Mouse (Mus musculus): Measurements from ENCODE around the gene Zfp763.
"Not testable (repeated sequence)": the region's sequence is repeated elsewhere in the genome, so short reads cannot be mapped to it uniquely, and the experiment has no call there.

Zfp763 gene

GRCm38 (mm10) chr17:33032900-33033891 is at the start of gene Zfp763:
Gene Zfp763 (minus strand): TSS chr17:33033402.
- peak; percentile 94 for DNase-seq (ENCODE audit: low read depth, low spot score)

DNA sequence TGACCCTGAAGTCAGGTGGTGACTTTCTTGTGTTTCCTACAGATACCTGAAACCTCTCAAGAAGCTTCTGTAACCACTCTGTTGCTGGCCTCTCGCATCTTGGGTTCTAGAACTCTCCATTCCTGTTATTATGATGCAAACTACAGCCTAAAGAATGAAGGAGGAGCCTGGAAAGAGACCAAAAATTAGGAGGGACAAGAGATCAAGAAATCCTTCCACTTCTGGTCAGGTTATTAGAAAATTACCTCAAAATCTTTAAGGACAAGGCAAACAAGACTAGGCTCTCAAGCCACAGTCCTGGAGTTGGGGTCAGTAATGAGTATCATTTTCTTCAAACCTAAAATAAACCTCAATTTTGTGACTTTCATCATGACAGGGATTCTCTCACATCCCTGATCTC is 34.8 kb upstream of the Zfp763 start, which contains the start of gene 4921501E09Rik:
4921501E09Rik (minus strand) TSS at position 101 of the 400 bp plus-strand sequence.
- no peak for DNase-seq (ENCODE audit: low read depth, low spot score)

GRCm38 (mm10) chr17:33063001-33063400 is 29.8 kb upstream of the Zfp763 start:
- peak; percentile 90 for DNase-seq (ENCODE audit: low read depth, low spot score)

DNA sequence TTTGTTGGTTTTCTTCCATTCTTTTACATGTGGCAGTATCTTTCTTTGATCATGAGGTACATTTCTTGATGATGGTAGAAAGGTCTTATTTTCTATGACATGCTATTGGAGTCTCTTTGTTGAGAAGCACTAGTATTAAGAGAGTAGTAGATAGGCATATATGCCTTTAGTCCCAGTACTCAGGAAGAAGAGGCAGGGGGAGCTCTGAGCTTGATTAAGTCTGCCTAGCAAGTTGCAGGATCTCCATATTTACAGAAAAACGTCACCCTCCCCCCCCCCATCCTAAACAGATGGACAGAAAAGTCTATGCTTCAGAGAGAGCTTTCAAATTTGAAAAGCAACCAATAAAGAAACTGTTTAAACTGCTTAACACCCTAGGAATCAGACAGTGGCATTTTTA is 25.6 kb upstream of the Zfp763 start:
- no peak for DNase-seq (ENCODE audit: low read depth, low spot score)

GRCm38 (mm10) chr17:33032376-33032775 is 826 bp downstream of the Zfp763 start:
- no peak for DNase-seq (ENCODE audit: low read depth, low spot score)

DNA sequence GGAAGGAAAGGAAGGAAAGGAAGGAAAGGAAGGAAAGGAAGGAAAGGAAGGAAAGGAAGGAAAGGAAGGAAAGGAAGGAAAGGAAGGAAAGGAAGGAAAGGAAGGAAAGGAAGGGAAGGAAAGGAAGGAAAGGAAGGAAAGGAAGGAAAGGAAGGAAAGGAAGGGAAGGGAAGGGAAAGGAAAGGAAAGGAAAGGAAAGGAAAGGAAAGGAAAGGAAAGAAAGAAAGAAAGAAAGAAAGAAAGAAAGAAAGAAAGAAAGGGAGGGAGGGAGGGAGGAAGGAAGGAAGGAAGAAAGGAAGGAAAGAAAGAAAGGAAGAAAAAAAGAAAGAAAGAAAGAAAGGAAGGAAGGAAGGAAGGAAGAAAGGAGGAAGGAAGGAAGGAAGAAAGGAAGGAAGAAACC is 12.8 kb downstream of the Zfp763 start:
- not testable (repeated sequence) for DNase-seq (ENCODE audit: low read depth, low spot score)

DNA sequence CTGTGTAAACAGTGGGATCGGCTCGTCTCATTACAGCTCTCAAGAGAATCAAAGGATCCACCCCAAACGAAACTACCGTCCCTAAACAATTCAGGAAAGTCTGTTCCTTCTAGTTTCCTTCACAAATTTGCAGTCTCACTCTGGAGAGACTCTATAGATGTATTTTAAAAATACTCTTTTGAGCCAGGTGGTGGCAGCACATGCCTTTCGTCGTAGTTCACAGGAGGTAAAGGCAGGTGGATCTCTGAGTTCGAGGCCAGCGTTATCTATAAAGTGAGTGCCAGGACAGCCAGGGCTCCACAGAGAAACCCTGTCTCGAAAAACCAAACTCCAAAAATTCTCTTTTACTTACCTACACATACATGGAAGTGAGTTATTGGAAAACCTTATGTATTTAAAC is 24.9 kb downstream of the Zfp763 start:
- DNase-seq (ENCODE audit: low read depth, low spot score) = peak; percentile 63

- DNase-seq (ENCODE audit: low read depth, low spot score) = no peak
These were observed 34.7 kb downstream of the Zfp763 start for GRCm38 (mm10) chr17:32998492-32998891.

GRCm38 (mm10) chr17:32992699-32993474 is 40.3 kb downstream of the Zfp763 start, which contains the start of gene Zfp952:
Gene Zfp952 (plus strand): TSS chr17:32993129.
- DNase-seq (ENCODE audit: low read depth, low spot score) = peak; percentile 91

GRCm38 (mm10) chr17:32991965-32992698 is 41.1 kb downstream of the Zfp763 start:
- DNase-seq (ENCODE audit: low read depth, low spot score) = peak; percentile 80

GRCm38 (mm10) chr17:32986301-32986700 is 46.9 kb downstream of the Zfp763 start:
- DNase-seq (ENCODE audit: low read depth, low spot score) = peak; percentile 52

- DNase-seq (ENCODE audit: low read depth, low spot score) = no peak
These were observed 51.8 kb downstream of the Zfp763 start for GRCm38 (mm10) chr17:32981361-32981760.

All from ZHBTc4 (cell line).